Mouse (Mus musculus) forebrain, postnatal 0 days (tissue): ENCODE results near the gene 1110008L16Rik. TPM values are rescaled to one million over a fixed set of nuclear protein-coding genes. Genes with fewer than 3 reads are reported as not detected.

Experiments used
- ATAC-seq: fragments of 200-750 bp; cut with Nextera tagmentation; 2 replicates; pipeline ENCODE4 v1.8.0; 2017; ENCODE audit warnings: mild to moderate bottlenecking, moderate library complexity
- DNase-seq: peaks from one replicate; pipeline ENCODE4 v3.0.0-alpha.2; 2015
- H3K27ac ChIP-seq: fragments of 300-500 bp; sonication (generic); 2 replicates; pipeline ENCODE4 v1.5.1; 2014; ENCODE audit warnings: low read depth, mild to moderate bottlenecking, antibody characterized with exemption, low read length, moderate library complexity, mixed read lengths
- H3K27me3 ChIP-seq: fragments of 300-500 bp; sonication (generic); 2 replicates; pipeline ENCODE4 v1.6.1; 2014; ENCODE audit warnings: mild to moderate bottlenecking, low read length, mixed read lengths; ENCODE audit not compliant: insufficient read depth
- H3K36me3 ChIP-seq: fragments of 300-500 bp; sonication (generic); 2 replicates; pipeline ENCODE4 v1.6.1; 2014; ENCODE audit warnings: mild to moderate bottlenecking, moderate library complexity; ENCODE audit not compliant: insufficient read depth
- H3K4me1 ChIP-seq: fragments of 300-500 bp; sonication (generic); 2 replicates; pipeline ENCODE4 v1.6.1; 2014; ENCODE audit warnings: antibody characterized with exemption; ENCODE audit not compliant: insufficient read depth
- H3K4me2 ChIP-seq: fragments of 300-500 bp; sonication (generic); 2 replicates; pipeline ENCODE4 v1.6.1; 2014; ENCODE audit warnings: low read depth, mild to moderate bottlenecking, moderate library complexity
- H3K4me3 ChIP-seq: fragments of 300-500 bp; sonication (generic); 2 replicates; pipeline ENCODE4 v1.5.1; 2014; ENCODE audit warnings: low read depth, low read length, mixed read lengths
- H3K9ac ChIP-seq: fragments of 300-500 bp; sonication (generic); 2 replicates; pipeline ENCODE4 v1.6.1; 2014; ENCODE audit warnings: mild to moderate bottlenecking
- H3K9me3 ChIP-seq: fragments of 300-500 bp; sonication (generic); 2 replicates; pipeline ENCODE4 v1.6.1; 2016; ENCODE audit warnings: low read length
- CTCF ChIP-seq: sonication (generic); IDR thresholded peaks from 2 replicates; pipeline ENCODE4 v1.5.1; 2016; ENCODE audit warnings: antibody characterized with exemption, control low read depth, low read depth
- WGBS: fragments of 180-500 bp; shearing (Covaris S2); extraction: QIAGEN DNeasy Blood & Tissue Kit; methylation state at CpG from one replicate; pipeline ENCODE4 v1.1.7; 2014; 5-methylcytosine and 5-hydroxymethylcytosine counted together
- polyA plus RNA-seq: library from polyadenylated mRNA; unstranded; fragments of >200 nt; fragmentation: Nextera tagmentation; extraction: Ambion mirVana; gene quantifications from 2 replicates; pipeline ENCODE4 v1.2.1, GENCODE M21; 2015
- total RNA-seq: library from RNA; depleted of rRNA; stranded (reverse); fragments of >200 nt; gene quantifications from 2 replicates; pipeline ENCODE4 v1.2.3, GENCODE M21; 2014; rRNA removed

The 1110008L16Rik gene
- total and polyA plus RNA-seq, 2 experiments from 2014 or later = 11.9 to 15.6 TPM

GRCm38 (mm10) chr12:55429201-55429600, 129.8 kb downstream of the 1110008L16Rik start:
- no peak for TF ChIP-seq CTCF
- Histone ChIP-seq H3K4me1 (no peaks in the 10 kb centered on the region), H3K9ac (no peak overlapping the region), H3K4me2 (no peak overlapping the region), H3K9me3 (no peaks in the 10 kb centered on the region), H3K36me3 (no peaks in the 10 kb centered on the region), H3K27ac (no peak overlapping the region), H3K4me3 (no peak overlapping the region), H3K27me3 (no peaks in the 10 kb centered on the region)
- no peak for ATAC-seq
- DNase-seq = no peak
- 89% methylated on average over 8 of the region's 8 CpGs for WGBS

DNA sequence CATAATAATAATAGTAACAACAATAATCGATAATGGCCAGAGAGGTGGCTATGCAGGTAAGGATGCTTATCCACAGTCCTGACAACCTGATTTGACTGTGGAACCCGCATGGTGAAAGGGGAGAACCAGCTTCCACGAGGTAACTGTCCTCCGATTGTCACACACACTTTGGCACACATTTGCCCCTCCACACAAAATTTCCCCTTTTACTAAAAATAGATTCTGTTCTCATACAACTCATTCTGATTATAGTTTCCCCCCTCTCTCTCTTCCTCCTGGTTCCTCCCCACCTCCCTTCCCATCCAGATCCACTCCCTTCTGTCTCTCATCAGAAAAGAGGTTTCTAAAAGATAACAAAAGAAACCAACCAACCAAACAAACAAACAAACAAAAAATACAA, 130.6 kb downstream of the 1110008L16Rik start:
- no peak overlapping the region for H3K9ac ChIP-seq
- H3K27me3 ChIP-seq = no peaks in the 10 kb centered on the region
- H3K36me3 ChIP-seq = no peaks in the 10 kb centered on the region
- no peaks in the 10 kb centered on the region for H3K4me1 ChIP-seq
- H3K9me3 ChIP-seq = no peaks in the 10 kb centered on the region
- H3K4me3 ChIP-seq = no peak overlapping the region
- 93% methylated on average over 4 of the region's 4 CpGs for WGBS
- H3K27ac ChIP-seq = no peak overlapping the region
- DNase-seq (no peak), ATAC-seq (no peak)
- H3K4me2 ChIP-seq = no peak overlapping the region
- TF ChIP-seq CTCF = no peak

Other genes starting within 250 kb of the 1110008L16Rik start
- gene 2700097O09Rik, start 219.5 kb upstream of the 1110008L16Rik start, total RNA-seq = 18.9 and 19.3 TPM in 2 replicates
- gene 2700097O09Rik, start 219.5 kb upstream of the 1110008L16Rik start, polyA plus RNA-seq = 14.6 and 15.6 TPM in 2 replicates
- gene Srp54a, start 219.3 kb upstream of the 1110008L16Rik start, total RNA-seq = 120 and 131 TPM in 2 replicates
- 227 and 228 TPM in 2 replicates for gene Srp54a, start 219.3 kb upstream of the 1110008L16Rik start, polyA plus RNA-seq
- gene Fam177a, start 175.1 kb upstream of the 1110008L16Rik start, total RNA-seq = 51.3 and 61.2 TPM in 2 replicates
- 57.7 and 86.3 TPM in 2 replicates for gene Fam177a, start 175.1 kb upstream of the 1110008L16Rik start, polyA plus RNA-seq
- 75.7 and 96.9 TPM in 2 replicates for gene Srp54b, start 144.5 kb upstream of the 1110008L16Rik start, total RNA-seq
- gene Srp54b, start 144.5 kb upstream of the 1110008L16Rik start, polyA plus RNA-seq = 75.3 and 75.8 TPM in 2 replicates
- 0.46 TPM in 1 of 2 replicates, not detected in the other for gene 1700047I17Rik2, start 100.0 kb upstream of the 1110008L16Rik start, total RNA-seq
- gene 1700047I17Rik2, start 100.0 kb upstream of the 1110008L16Rik start, polyA plus RNA-seq = not detected in 2 replicates
- 63.9 and 73.2 TPM in 2 replicates for gene Srp54c, start 69.4 kb upstream of the 1110008L16Rik start, total RNA-seq
- gene Srp54c, start 69.4 kb upstream of the 1110008L16Rik start, polyA plus RNA-seq = 90.1 and 97.6 TPM in 2 replicates
- 19.5 and 19.9 TPM in 2 replicates for gene Ppp2r3c, start 3.4 kb downstream of the 1110008L16Rik start, total RNA-seq
- 17.8 and 19.8 TPM in 2 replicates for gene Ppp2r3c, start 3.4 kb downstream of the 1110008L16Rik start, polyA plus RNA-seq
- gene Psma6, start 84.6 kb downstream of the 1110008L16Rik start, total RNA-seq = 131 and 164 TPM in 2 replicates
- gene Psma6, start 84.6 kb downstream of the 1110008L16Rik start, polyA plus RNA-seq = 465 and 565 TPM in 2 replicates
- 43.5 and 48.2 TPM in 2 replicates for gene Nfkbia, start 193.1 kb downstream of the 1110008L16Rik start, total RNA-seq
- 61.9 and 75.8 TPM in 2 replicates for gene Nfkbia, start 193.1 kb downstream of the 1110008L16Rik start, polyA plus RNA-seq